Mouse (Mus musculus): ENCODE measurements at regions not wholly inside any gene's neighbourhood (a gene's known extent, or its start where the extent isn't known, plus 50 kb on each side); places are given as distances from the start of the nearest gene placed in this dataset.

DNA sequence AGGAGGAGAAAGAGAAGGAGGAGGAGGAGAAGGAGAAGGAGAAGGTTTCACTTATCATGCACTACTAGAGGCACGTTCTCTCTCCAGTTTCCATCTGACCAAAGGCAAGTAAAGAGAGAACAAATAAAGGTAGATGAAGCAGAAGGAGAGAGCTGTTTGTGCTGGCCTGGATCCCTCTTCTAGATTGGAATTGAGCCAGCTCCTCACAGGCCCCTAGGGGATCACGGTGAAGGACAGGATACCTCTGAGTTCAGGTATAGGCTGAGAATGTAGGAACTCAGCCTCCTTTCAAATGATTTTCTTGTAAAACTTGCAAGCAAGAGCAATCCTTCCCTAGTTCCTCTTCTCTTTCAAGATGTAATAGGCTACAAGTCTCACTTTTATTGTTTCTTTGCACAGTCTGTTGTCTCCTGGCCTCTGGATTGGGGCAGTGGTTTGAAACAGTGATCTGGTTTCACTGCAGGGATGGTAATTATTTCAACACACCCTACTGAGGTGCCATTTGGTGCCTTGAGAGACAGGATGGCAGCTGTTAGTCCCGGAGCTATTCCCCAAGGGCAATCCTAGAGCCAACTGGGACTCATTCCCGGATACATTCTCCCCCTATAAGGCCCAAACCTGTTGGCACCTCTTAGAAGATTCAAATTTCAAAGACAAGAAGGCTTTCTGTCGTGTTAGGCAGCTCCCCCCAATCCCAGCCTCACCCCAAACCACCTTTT, 134.8 kb downstream of the Gm9817 start:
- peak; percentile 7 for DNase-seq (ENCODE audit: low read depth, low spot score)

DNA sequence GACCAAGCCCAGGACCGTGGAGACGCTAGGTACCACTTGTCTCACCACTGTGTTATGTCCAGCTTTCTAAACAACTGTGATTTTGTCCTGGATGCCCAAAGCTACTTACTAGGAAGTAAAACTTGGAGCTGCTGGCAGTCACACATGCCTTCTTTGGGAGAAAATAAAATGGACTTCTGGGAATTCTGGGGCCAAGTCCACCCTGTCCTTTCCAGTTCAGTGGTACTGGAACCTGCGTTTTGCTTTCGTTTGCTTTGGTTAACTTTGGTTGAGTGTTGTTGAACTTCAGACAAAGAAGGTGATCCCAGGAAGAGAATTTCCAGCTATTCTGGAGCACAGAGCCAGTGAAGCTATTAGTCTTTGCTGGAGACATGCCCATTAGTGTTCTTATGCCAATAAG, 139.8 kb downstream of the Gm9817 start:
- DNase-seq (ENCODE audit: low read depth, low spot score), result no peak

DNA sequence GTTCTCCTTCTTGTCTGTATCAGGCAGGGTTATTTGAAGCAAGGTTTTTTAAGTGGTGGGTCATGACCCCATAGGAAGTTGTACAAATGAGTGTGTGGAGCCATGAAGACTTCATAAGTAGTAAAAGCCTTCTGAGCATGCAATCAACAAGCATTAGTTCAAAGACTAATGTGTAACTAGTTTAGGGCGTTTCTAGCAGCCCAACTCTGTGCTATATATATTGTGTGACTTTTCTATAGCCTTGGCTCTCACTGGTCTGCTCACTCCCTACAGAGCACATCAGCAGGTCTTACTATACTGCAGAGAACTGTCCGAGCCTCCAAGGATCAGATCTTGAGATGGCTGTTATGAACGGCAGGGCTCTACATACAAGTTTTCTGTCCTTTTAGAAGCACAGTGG, 141.2 kb downstream of the Gm9817 start:
- DNase-seq (ENCODE audit: low read depth, low spot score), result no peak

DNA sequence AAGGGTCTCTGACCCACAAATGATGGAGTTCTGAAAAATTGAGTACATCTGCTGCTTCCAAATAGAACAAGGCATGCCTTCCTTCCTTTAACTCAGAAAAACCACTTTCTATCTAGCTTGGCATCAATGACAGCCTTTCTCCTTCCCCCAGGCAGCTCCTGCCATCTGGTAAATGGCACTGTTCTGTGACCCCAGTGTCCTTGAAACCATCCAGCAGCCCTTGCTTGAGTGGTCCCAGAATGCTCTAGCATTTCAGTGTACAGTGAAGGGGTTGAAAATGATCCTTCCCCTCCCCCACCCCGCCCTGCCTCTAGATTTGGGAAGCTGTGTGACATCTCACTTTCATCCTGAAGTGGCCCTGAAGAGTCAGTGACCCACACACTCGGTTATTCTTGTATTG, 152.3 kb downstream of the Gm9817 start:
- DNase-seq (ENCODE audit: low read depth, low spot score), result no peak

DNA sequence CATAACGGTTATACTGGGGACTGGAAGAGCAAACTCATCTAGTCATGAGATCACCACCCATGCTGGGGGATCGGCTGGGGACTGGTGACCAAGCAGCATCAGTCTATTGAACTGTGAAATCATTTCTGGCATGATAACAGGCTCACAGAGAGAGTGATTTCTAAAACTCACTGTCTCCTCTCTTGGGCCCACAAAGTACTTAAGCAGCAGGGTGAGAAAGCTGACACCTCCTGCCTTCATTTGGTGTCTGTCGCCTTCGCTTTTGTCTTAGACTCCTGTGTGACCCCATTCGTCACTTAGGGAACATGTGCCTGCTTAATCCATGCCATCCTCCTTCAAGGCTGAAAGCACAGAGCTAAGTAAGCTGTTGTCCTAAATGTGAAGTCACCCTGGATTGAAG, 154.3 kb upstream of the Mylip start:
- DNase-seq (ENCODE audit: low read depth, low spot score), result no peak

DNA sequence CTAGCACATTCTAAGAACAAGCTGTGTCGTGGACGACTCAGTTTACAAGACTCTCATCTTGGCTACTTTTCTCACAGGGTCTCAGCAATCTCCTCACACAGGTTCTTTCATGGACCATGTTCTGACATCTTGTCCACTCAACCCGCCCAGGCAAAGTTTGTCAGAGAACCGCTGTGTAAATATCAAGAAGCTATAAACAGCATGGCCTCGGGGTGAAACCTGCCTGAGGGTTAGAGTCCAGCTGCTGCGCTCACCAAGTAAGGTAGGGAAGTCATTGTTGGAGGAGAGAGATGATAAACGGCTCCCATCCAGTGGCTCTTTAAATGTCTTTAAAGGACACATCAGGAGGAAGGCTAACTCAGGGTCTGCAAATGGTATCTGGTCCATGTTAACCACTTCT, 151.3 kb upstream of the Mylip start:
- DNase-seq (ENCODE audit: low read depth, low spot score), result no peak

DNA sequence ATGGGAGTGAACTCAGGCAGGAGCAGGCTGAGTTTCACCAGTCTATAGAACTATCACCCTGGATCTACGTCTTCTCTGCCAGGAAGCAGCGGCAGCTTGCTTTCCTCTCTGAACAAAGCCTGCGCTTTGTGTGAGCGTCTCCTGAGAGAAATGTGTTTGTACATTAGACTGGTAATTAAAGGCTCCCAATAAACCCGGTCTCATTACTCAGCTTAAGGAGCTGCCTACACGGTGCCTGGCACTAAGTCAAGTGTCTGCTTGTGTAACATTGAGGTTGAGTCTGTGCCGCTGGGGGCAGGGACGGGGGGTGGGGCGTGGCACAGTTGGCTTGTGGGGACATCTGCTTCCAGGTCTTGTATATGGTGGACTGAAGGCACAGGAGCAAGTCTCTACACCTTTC, 150.4 kb upstream of the Mylip start:
- no peak for DNase-seq (ENCODE audit: low read depth, low spot score)

DNA sequence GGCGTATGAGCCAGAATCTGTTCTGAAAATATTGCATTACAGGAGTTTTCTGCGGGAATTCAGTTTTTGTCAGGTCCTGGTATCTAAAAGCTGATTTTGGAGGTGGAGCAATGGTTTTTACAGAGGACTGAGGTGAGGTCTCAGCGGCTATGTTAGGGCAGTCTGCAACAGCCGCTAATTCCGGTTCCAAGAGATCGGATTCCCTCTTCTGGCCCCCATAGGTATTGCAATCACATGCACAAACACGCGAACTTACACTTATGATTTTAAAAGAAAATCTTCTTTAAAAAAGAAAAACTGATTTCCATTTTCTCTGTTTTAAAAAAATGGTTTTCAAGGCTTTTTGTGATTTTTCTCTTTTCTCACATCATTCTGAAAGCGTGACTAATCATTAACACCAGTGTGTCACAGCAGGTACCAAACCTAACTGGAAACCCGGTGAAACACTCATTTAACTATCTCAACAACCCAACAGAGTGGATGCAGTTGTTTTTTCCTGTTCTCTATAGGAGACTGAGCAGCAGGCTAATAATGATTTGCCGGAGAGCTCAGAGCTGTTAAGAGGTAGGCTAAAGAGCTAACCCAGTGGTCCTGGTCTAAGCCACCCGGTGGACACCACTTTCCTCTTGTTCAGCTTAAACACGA, 149.4 kb upstream of the Mylip start:
- DNase-seq (ENCODE audit: low read depth, low spot score), result peak; percentile 59

DNA sequence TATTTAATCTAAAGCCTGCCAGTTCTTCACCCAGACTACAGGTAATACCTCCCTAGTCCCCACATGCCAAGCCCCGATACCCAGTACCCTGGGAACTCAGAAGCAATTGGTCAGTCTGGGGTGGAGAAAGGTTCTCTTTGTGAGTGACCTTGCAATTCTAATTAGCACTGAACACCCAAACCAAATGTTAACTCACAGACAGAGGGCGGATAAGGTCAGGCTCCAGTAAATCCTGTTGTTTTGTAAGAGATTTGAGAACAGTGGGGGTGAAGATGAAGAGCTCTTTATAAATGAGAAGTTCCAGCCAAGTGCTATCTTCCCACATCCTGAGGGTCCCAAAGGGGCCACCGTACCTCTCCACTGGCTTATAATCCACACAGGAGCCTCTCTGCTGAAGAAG, 147.3 kb upstream of the Mylip start:
- DNase-seq (ENCODE audit: low read depth, low spot score), result peak; percentile 19

DNA sequence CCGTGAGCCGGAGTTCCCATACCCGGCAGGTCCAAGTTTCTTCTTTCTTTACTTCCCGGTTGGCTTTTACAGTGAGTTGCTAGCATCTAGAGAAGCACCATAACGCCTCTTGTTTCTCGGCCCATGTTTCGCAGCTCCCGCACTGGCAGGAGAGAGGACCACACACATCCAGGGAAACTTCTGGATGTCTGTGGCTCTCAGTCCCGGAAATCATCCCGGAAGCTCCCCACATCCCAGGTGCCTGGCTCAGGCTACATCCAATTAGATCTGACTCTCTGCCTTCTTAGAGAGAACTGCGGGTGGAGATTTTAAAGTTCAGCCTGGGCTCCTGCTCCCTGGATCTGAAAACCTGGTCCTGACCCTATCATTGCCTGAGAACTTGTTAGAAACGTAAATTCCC, 146.8 kb upstream of the Mylip start:
- peak; percentile 47 for DNase-seq (ENCODE audit: low read depth, low spot score)

DNA sequence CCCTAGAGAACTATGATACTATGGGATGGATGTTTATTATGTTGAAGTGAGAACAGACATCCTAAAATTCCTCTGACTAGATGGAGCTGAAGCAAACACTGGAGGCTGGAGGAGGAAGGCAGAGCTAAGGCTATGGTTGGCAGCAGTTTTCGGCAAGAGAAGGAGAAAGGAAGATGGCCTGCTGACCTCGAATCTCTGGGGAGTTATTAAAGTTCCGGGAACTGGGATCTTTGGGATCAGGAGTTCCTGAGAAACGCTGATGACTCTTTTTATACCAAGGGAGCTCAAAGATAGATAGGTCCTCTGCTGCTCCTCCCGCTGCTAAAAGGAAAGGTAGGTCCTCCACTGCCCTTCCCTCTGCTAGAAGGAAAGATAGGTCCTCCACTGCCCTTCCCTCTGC, 143.9 kb upstream of the Mylip start:
- DNase-seq (ENCODE audit: low read depth, low spot score), result no peak

DNA sequence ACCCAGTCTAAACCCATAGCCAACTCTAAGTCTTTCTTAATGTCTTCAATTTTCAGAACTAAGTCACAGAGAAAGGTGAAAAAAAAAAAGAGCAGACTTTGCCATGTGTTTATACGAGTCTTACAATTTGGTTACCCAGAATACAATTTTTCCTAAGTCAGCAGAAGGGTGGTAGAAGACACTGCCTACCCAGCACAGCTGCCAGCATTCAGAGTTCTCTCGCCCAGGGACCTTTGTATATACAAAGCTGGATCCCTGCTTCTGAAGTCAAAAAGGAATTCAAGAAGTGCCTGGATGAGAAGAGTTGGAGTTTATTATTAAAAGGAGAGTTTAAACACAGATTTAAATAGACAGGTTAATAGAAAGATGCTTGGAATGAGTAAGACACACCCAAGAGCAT, 143.2 kb upstream of the Mylip start:
- DNase-seq (ENCODE audit: low read depth, low spot score), result no peak

DNA sequence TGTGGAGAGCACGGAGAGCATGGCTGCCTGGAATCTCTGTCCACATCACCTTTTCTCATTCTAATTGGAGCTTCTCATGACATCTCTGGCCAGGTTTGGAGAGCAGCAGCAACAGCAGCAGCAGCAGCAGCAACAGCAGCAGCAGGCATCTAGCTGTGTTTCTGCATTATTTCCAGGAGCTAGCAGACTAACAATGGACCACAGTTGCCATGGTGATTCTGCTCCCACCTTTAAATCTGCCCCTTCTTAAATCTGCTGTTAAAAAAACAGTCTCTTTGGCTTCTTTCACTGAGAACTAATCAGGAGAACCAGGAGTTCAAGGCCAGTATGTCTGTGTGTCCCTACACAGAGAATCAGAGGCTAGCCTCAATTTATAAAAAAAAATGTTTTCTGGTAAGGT, 139.5 kb upstream of the Mylip start:
- peak; percentile 35 for DNase-seq (ENCODE audit: low read depth, low spot score)

DNA sequence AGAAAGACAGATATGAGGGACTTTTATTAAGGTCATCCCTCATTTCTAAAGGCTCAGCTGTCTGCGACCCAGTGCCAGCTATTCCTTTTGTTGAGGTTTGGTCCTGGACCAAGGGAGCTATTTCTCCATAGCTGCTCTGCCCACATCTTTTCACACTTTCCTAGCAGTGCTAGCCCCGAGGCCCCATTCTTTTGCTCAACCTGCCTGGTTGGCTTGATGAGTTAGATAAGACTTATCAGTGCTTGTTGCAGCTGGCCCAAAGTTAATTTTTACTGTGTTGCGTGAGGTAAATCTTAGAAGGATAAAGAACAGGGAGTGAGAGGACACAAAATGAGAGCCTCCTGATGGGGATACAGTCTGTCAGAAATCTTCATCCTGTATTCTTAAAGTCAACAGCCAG, 138.5 kb upstream of the Mylip start:
- no peak for DNase-seq (ENCODE audit: low read depth, low spot score)

DNA sequence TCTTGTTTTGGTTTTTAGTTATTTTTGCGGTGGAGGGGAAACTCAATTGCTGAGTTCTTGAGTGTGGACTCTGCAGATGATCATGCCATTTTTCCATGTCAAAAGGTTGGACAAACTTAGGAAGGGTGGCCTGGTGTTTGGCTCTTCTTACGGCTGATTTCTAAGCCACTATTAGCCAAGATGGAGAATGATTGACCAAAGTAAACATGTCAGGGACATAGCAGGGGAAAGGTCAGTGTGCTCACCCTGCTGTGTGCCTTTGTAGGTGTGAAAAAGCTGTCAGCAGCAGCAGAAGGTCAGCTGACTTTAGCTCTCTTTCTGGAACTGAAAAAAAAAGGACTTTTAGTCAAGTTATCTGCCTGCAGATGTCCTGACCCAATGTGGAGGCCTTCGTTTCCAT, 137.4 kb upstream of the Mylip start:
- no peak for DNase-seq (ENCODE audit: low read depth, low spot score)

DNA sequence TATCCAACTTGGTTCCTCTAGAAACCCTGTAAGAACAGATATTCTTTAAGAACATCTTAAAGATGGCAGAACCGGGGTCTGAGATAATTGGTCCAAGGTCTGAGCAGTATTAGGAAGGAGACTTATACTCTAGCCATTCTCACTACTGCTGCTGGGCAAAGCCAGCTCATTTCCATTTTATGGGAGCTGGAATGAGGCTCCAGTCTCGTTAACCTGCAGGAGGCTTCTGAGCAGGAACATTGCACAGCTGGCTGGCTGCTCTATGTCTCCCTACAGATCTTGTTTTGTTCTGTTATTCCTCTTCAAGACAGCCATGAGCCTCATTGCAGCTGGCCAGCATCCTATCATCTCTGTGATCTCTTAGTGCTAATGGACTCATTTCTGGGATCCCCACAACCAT, 136.3 kb upstream of the Mylip start:
- no peak for DNase-seq (ENCODE audit: low read depth, low spot score)

DNA sequence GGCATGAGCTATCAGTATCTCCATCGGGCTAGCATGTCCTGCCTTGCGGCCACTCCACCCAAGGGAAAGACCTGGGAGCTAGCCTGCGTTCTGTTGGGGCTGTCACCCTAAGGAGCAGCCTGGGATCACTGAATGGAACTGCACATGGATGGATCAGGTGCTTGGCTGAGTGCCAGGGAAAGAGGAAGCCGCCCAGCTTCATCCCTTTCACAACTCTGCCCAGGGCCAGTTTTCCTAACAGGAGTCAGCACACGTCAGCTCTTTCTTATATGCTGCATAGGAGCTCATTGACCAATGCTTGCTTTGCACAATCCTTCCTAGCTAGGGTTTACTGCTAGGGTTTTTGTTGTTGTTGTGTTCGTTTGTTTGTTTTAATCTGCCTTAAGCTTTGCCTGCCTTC, 134.3 kb upstream of the Mylip start:
- no peak for DNase-seq (ENCODE audit: low read depth, low spot score)

DNA sequence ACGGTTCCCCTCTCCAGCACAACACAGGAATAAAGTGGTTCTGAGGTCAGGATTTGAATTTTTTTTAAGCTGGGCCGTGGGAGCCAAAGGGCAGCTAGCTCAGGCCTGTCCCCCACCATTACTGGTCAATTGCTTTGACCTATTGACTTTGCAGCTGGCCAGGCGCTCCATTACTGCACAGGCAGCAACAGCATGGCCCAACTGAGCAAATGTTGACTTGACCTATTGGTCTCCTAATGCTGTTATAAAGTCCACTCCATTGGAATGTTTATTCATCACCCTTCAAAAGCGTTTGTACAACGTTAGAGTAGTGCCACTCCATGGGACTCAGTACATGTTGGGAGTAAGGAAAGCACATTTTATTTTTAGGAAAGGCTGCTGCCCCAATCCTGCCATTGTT, 127.5 kb upstream of the Mylip start:
- no peak for DNase-seq (ENCODE audit: low read depth, low spot score)

DNA sequence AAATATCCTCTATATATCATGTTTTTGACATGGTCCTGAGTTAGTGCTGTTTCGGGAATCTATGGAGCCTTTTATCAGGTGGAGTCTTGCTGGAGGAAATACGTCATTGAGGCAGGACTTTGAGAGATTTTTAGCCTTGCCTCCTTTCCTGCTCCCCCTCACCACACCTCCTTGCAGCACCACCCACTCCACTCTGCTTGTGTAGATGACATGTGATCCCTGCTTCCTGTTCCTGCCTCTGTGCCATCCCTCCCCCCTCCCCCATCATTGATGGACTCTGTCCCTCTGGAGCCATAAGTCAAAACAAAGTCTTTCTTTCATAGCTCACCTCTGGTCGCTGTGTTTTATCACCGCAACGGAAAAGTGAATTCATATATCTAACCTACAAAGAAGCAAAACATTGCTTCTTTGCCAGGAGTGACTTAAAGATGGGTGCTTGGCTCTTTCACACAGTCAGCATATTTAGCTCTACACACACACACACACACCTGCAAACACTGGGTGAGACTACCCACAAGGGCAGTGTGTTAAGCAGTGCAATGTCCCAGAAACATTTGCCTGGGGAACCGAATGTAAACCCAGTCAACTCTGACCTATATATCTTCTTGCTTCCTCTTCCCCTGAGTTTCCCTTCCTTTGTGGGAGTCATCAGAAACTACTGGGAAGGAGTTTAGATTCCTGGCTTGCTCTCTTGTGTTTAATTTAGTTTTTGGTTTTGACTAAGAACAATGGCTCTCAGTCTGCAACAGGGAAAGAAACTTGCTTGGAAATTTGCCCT, 123.1 kb upstream of the Mylip start:
- DNase-seq (ENCODE audit: low read depth, low spot score), result no peak

DNA sequence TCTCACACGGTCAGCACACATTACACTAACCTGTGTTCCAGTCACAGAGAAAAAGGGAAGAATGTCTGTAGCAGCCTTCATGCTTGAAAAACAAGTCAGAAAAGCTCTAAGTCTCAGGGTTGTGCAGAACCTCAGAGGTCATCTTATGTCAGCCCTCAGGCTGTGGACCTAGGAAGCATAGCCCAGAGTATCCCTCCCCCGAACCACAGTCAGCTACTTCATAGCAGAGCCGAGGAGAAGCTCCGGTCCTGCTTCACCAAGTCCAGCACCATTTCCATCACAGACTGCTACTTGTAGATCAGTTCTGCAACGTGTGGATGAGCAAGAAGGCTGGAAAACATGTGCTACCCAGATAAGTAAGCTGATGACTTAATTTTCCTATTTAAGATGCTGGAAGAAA, 122.1 kb upstream of the Mylip start:
- DNase-seq (ENCODE audit: low read depth, low spot score), result no peak

DNA sequence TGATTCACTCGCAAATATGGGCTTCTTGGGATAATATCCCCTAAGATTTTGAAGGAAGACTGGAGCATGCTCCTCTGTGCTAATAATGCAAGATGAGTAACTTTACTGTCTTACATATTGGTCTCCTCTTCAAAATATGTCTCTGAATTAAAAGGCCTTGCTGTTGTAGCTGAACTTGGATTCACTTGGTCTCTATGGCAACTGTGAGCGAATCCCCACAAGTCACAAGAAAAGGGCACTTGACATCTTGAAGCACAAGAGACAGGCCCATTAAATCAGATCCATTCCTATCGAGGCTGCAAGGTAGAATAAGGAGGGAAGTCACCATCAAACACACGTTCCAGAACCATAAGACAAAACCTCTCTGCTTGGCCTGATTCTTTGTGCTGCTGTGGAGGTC, 121.6 kb upstream of the Mylip start:
- no peak for DNase-seq (ENCODE audit: low read depth, low spot score)

DNA sequence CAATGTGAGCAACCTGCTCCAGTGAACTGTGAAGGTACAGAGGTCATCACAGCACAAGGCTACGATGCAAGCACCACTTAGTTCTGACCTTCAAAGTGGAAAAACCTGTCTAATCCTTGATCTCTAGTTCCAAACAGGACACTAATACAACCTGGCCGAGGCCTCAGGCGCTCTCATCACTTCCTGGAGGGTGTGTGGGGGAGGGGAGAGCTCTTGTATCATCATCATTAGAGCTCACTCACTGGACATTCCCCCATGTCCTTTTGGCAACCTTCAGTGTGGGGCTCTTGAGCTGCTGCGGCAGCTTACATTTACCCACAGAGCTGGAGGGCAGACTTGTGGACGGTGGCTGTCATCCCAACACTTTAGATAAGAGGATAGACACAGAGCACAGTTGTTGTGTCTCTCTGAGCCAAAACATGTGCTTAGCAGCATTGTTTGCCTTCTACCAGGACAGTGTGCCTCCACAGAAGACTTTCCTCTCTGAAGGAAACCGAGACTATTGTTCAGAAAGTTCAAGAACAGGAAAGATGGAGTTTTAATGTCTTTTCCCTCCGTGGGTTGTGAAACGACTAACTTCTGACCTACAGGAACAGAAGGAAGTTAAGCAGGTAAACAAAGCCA, 115.2 kb upstream of the Mylip start:
- DNase-seq (ENCODE audit: low read depth, low spot score), result no peak

DNA sequence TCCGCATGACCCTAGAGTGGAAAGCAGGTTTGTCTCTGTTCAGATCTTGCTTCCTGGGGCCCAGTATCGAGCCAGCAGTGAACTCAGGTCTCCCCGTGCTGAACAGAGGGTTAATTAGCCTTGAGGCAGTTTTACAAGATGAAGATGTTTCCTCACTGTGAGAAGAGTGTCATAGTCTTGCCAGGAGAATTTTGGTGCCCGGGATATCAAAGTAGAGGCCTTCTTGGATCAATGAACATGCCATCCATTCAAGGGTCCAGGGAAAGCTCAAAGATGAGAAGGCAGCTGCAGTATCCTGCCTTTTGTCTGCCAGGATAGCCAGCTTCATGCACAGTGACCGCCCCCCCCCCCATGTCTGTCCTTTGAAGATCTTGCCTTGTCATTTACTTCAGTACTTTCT, 114.2 kb upstream of the Mylip start:
- no peak for DNase-seq (ENCODE audit: low read depth, low spot score)

Data from ZHBTc4 (cell line).